Mouse (Mus musculus) limb, embryonic 11.5 days (tissue): ENCODE data around the gene Ugt3a1. TPM values are rescaled to one million over a fixed set of nuclear protein-coding genes. Genes with fewer than 3 reads are reported as not detected.

Source experiments
- polyA plus RNA-seq: library from polyadenylated mRNA; unstranded; fragments of >200 nt; fragmentation: Nextera tagmentation; extraction: Ambion mirVana; gene quantifications from 2 replicates; pipeline ENCODE4 v1.2.1, GENCODE M21; 2014

Ugt3a1 gene
- polyA plus RNA-seq, 1 experiment from 2014 or later: not detected

Other genes starting within 250 kb of the Ugt3a1 start
- gene Nadk2, start 205.6 kb upstream of the Ugt3a1 start, polyA plus RNA-seq: 34.5 and 37.2 TPM in 2 replicates
- 2.8 and 3.2 TPM in 2 replicates for gene Lmbrd2, start 136.3 kb upstream of the Ugt3a1 start, polyA plus RNA-seq
- gene Skp2, start 121.5 kb upstream of the Ugt3a1 start, polyA plus RNA-seq: 160 and 165 TPM in 2 replicates
- gene Ugt3a2, start 58.7 kb downstream of the Ugt3a1 start, polyA plus RNA-seq: not detected in 2 replicates
- gene Capsl, start 159.1 kb downstream of the Ugt3a1 start, polyA plus RNA-seq: 1.1 and 1.2 TPM in 2 replicates